Mouse (Mus musculus): ENCODE results near the gene Tbx15.

The Tbx15 gene

GRCm38 (mm10) chr3:99248831-99249550 is 8.8 kb downstream of the Tbx15 start:
- DNase-seq (ENCODE audit: low spot score in 2 of 2), result no peak

- no peak for DNase-seq (ENCODE audit: low spot score in 2 of 2)
Measured at GRCm38 (mm10) chr3:99249551-99249870, 9.3 kb downstream of the Tbx15 start.

- DNase-seq (ENCODE audit: low spot score in 2 of 2), result no peak
Measured at GRCm38 (mm10) chr3:99249906-99250305, 9.7 kb downstream of the Tbx15 start.

DNA sequence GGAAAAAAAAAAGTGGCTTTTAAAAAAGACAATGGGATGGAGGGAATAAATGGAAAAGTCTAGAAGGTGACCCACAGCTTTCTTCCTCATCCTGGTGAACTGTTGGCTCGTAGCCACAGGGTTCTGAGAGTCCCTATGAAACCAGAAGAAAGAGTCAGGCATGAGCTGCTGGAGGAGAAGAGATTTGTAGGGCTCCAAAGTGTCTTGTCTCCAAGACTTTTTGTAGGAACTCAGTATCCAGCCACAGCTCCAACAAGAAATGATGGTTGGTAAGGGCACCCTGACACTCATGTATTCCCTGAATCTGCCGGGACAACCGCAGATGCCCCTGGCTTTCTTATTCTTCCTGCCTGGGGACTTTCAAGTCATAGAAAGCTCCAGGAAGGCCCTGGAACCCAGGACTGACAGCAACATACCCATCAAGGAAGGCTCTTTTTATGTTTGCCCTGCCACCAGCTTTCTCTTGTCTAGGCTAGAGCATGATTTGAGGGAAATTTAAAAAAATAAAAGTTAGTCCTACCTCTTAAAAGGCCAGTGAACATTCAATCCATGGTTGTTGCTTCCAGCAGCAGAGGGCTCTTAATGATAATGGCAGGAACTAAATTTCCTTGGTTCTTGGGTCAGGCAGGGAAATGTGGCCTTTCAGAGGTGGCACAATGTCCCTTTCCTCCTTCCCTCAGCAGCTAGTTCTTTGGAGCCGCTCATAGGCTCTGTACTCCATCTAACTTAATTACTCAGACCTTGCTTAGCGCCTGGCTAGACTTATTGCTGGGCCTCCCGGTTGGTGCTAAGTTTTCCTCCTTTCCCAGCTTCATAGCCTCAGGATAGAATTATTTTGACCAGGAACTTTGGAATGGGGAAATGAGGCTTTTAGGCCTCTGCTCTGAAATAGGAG is 11.3 kb downstream of the Tbx15 start:
- no peak for DNase-seq (ENCODE audit: low spot score in 2 of 2)

DNA sequence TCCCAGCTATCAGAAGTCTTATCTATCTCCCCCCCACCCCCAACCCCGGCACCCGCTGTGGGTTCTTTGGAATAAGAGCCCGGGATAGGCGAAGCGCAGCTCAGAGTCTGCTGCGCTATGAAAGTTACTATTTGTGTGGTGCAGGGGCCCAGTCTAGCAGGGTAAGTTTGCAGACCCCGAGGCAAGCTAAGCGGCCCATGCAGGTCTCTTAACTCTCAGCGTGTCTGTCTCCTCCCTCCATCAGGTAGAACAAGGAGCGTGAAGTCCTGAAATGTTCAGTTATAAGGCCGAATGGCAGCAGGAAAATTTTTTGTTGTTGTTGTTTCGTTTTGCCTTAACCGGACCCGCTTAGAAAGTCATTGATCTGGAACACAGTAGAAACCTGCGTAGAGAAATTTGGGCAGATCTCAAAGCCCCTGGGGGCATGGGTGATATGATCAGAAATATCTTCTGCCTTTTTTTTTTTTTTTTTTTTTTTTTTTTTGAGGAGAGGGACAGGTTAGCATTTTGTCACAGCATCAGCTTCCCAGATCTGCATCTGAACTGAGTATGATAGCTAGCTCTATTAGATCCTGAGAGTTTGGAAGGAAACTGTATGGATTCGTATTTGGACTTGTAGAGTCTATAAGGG is 12.4 kb downstream of the Tbx15 start:
- no peak for DNase-seq (ENCODE audit: low spot score in 2 of 2)

DNA sequence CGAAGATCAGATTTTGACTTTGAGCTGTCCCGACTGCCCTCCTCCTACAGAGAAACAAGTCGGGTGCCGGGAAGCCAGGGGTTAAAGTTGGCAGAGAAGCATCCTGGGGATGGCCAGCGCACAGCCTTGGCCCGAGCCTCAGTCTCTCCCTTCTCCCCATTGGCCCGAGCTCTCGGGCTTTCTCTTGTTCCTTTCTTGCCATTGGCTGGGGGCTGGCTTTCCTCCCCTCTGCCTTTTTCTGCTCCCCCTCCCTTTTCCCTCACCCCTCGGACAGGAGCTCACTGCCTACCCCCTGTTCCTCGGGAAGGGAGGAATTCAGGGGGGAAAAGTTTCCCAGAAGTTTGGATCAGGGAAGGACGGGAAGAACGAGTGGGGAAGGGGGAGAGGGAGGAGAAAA is 12.9 kb downstream of the Tbx15 start:
- no peak for DNase-seq (ENCODE audit: low spot score in 2 of 2)

- DNase-seq (ENCODE audit: low spot score in 2 of 2), result no peak
Measured at GRCm38 (mm10) chr3:99253497-99254451, 13.6 kb downstream of the Tbx15 start.

DNA sequence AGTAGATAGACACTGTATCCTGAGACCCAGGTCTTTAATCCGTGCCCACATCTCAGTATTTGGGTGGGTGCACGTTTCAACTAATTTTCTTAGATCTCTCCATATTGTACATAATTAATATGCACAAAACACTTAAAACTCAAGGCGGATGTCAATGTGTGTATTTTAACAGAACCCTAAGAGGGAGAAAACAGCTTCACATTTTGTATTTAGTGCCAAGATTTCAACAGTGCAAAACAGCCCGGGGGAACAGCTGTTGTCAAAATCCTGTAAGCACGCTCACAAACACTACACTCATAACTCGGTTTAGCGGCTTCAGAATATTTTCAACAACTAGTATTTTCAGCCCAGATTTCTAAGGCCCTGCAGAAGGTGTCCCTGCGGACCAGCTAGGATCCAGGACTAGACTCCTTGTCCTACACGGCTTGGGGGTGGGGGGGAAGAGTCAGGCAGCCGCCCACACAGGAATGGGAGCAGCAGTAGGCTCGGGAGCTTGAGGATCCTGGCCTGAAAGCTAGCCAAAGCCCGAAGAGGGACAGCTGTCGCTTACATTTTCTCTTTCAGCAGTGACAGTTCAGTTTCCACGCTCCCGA is 14.5 kb downstream of the Tbx15 start:
- DNase-seq (ENCODE audit: low spot score in 2 of 2), result no peak

DNA sequence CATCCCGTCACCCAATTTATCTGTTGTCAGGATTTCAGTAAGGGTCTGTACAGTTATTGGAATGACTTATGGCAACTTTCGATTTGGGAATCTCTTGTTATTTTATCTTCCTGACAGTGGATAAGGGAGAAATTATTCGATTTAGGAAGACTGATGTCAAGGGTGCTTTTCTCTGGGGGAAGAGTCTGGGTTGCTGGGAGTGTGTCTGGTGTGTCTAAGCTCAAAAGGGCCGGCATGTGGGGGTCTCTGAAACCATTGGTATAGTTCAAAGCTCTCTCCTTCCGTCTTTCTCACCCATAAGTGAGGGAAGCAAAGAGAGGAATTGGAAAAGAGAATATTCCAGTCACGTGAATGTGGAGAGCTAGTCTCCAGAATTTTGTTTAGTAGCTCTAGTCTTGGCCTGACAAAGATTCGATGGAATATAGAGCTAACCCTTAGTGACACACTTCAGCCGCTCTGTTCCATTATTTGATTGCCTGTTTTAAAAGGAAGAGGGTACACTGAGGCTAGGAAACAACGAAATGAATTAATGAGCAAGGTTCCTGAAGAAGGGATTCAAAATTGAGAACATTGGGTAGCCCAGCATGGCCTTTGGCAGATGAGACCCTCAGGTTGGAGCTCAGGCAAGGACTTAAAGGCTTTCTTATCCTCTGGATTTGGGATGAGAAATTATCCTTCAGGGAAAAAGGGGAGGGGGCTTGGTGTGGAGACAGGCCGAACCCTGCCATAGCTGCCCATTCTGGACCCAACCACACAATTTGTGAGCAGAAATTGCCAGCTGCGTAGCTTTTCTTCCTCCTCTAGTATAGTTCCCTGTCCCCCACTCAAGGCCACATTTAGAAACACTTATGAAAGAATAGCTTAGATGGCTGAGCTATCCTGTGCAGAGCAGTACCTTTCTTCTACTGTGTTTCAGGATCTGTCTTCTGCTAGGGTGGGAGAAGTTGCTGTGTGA is 15.5 kb downstream of the Tbx15 start:
- DNase-seq (ENCODE audit: low spot score in 2 of 2), result no peak

DNA sequence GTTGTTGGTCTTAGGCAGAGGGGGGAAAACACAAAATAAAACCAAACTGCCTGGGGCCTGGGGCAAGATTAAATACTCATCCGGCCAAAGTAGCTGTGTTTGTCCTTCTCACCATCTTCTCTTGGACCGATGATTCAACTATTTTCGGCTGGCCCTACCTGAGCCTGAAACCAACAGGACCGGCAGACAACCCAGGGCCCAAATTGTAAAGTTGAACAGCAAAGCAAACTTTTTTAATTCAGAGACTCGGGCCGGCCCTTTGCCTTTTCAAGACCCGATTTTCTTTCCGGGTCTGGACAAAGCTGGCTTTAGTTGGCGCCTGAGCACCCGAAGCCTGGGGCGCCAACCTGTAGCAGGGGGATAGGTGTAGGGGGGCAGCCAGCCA is 16.2 kb downstream of the Tbx15 start:
- no peak for DNase-seq (ENCODE audit: low spot score in 2 of 2)

DNA sequence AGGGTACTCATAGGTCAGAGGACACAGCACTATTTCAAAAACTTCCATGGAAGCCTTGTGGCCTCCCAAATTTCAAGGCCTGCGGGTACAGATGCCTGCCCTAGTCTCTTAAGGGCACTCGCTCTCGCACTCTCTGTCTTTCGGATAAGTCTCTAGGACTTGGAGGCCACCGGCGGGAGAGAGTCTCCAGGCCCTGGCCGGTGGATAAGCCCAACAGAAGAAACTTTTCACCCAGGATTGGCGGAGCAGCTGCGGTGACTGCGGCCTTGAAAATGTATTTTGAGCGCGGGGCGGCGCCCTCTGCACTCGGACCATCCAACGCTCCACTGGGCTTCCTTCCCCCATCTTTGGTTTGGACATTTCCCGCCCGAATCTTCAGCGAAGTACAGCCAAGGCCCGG is 16.6 kb downstream of the Tbx15 start:
- DNase-seq (ENCODE audit: low spot score in 2 of 2), result no peak

- no peak for DNase-seq (ENCODE audit: low spot score in 2 of 2)
Measured at GRCm38 (mm10) chr3:99257586-99258577, 17.7 kb downstream of the Tbx15 start.

DNA sequence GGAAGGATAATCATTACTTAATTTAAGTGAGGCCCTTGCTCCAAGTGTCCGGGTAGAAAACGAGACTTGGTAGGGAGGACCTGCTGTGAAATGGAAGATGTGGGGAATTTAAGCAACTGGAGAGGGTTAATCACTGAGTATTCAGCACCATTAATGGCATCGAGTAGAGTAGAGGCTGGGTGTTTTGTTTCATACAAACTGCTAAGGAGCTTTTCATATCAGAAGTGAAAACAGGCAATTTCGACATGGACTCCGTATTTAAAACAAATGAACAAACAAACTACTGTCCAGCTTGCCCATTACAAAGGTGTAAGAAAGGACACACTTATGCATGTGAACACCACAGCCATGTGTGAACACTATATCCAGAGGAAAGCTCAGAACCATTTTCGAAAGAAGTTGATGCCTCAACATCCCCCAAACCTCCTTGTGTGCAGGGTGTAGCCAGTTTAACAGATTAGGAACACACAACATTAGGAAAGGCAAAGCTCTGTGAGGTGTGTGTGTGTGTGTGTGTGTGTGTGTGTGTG is 19.6 kb downstream of the Tbx15 start:
- DNase-seq (ENCODE audit: low spot score in 2 of 2), result no peak

DNA sequence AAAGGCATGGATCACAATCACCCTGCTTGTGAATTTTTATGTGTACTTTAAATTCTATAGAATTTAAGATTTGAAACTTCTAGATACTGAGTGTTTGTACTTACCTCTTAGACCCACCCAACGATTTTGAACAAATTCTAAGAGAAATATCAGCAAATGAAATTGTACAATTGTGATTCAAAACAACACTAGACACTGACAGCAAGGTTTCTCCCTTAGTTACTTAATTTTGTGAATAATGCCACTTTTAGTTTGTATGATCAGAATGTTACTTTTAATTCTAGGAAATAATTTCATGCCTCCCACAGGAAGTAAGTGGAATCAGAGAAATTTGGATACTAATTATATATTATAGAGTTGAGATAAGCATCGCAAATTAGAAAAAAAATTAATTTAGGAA is 20.2 kb downstream of the Tbx15 start:
- no peak for DNase-seq (ENCODE audit: low spot score in 2 of 2)

DNA sequence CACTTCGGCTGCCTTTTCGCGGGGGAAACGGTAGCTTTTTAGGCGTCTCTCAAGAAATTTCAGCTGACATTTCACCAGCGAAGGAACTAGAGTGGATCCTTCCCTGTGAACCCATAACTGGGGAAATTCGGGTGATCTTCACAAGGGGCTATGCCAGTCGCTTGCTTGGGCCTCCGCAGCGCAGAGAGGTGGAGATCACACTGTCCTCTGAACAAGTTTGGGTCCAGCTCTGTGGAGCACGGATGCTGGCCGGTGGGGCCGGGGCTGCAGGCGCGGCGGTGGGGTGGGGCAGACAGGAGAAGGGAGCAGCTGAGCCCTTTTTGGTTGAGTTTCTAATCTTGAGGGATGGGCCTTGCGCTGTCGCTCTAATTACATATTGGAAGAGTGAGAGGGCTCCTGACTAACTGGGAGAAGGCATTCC is 21.2 kb downstream of the Tbx15 start:
- DNase-seq (ENCODE audit: low spot score in 2 of 2), result no peak

DNA sequence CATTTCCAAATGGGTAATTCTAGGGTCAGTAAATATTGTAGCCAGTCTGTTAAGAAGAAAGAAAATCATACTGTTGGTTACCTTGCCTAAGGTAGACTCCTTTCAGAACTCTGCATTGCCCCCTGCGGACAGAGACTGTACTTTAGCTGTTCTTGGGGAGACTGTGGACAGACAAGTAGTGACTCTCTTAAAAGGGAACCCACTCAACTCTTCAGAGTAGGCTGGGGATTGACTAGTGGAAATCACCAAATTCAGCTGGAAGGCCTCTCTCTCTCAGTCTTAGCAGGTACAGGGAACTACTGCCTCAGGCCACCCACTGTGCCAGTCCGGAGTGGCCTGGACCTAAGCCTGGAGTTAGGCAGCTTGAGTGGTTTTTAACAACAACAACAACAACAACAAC is 21.8 kb downstream of the Tbx15 start:
- DNase-seq (ENCODE audit: low spot score in 2 of 2), result no peak

GRCm38 (mm10) chr3:99263471-99263903 is 23.3 kb downstream of the Tbx15 start:
- DNase-seq (ENCODE audit: low spot score in 2 of 2), result no peak

DNA sequence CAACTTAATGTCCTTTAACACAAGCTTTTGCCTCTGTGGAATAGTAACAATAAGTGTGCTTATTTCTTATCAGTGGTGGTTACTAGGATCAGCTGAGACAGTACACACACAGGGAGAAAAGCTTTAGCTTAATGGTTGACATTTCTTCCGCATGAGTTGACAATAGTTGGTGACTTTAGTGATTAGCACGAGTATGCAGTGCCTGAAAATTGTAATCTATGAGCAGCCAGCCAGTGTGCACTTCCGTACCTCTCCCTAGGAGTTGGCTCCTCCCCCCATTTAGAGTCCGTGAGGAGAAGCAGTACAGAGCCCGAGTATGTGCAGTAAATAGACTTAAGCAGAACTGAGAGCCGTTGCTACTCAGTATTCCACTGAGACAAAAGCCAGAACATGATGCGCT is 24.5 kb downstream of the Tbx15 start:
- no peak for DNase-seq (ENCODE audit: low spot score in 2 of 2)

Measured in left cerebral cortex, adult 9 months (tissue).